In genomic region chr7:127771262-127771661, GRCm38 (mm10) we compare ENCODE assay signal across 9 mouse cellular contexts. TPM values are rescaled to one million over a fixed set of nuclear protein-coding genes. Genes with fewer than 3 reads are reported as not detected.
DNase-seq lines count a peak whose midpoint lies in the region; ATAC-seq and TF ChIP-seq lines count a peak whose summit lies in the region.
"Had no signal": no experiment of that assay in that cellular context is flagged by ENCODE, and none has a peak within 500 bp of the region (broad histone marks: within the 10 kb centered on the region; RNA-seq: fewer than 3 reads in every experiment).

No protein-coding gene starts in this region.

- peak overlapping the region; percentile 84 for H3K4me2 ChIP-seq in intestine, embryonic 14.5 days (ENCODE audit: low read length)
- no peak overlapping the region for H3K4me2 ChIP-seq in intestine, postnatal 0 days (replicated peaks; ENCODE audit: low read depth)
- peak overlapping the region; percentile 91 for H3K4me2 ChIP-seq in limb, embryonic 13.5 days (replicated peaks)

- no peak for TF ChIP-seq CTCF in intestine, postnatal 0 days (IDR thresholded peaks at IDR 0.05; ENCODE audit: low read depth)
- TF ChIP-seq CTCF in G1E (IDR thresholded peaks at IDR 0.05; ENCODE audit: low read depth, low read length), result no peak

- no peak for DNase-seq in intestine, embryonic 14.5 days (ENCODE audit: low spot score)
- peak; percentile 64 for DNase-seq in 416B (ENCODE audit: low read depth)
- no peak for DNase-seq in G1E (ENCODE audit: low spot score)
- no peak for DNase-seq in urinary bladder, postnatal 4 days (ENCODE audit: low spot score in 2 of 2)
- no peak for DNase-seq in adrenal gland, postnatal 36 days

- peaks cover 21% of the 10 kb centered on the region for H3K36me3 ChIP-seq in intestine, embryonic 14.5 days (ENCODE audit: control insufficient read depth, insufficient read depth, low read length)
- peaks cover 13% of the 10 kb centered on the region for H3K36me3 ChIP-seq in intestine, postnatal 0 days (ENCODE audit: control insufficient read depth, insufficient read depth)
- H3K36me3 ChIP-seq in G1E (replicated peaks), result peaks cover 61% of the 10 kb centered on the region
- H3K36me3 ChIP-seq in limb, embryonic 13.5 days, result peaks cover 27% of the 10 kb centered on the region

- H3K27me3 ChIP-seq in intestine, embryonic 14.5 days (replicated peaks; ENCODE audit: control insufficient read depth, insufficient read depth, low read length), result no peaks in the 10 kb centered on the region
- no peaks in the 10 kb centered on the region for H3K27me3 ChIP-seq in intestine, postnatal 0 days (replicated peaks; ENCODE audit: control insufficient read depth, insufficient read depth, low read length)
- no peaks in the 10 kb centered on the region for H3K27me3 ChIP-seq in G1E (ENCODE audit: insufficient read depth, low read length)
- no peaks in the 10 kb centered on the region for H3K27me3 ChIP-seq in limb, embryonic 13.5 days

- no peak for ATAC-seq in intestine, embryonic 14.5 days (replicated peaks; ENCODE audit: low FRiP score, low TSS enrichment, low read depth)
- no peak for ATAC-seq in intestine, postnatal 0 days
- ATAC-seq in G1E (ENCODE audit: extremely low read depth, insufficient number of reproducible peaks, low FRiP score, poor library complexity, severe bottlenecking), result no peak
- ATAC-seq in limb, embryonic 13.5 days (ENCODE audit: low FRiP score, low read depth), result no peak
- ATAC-seq in monocyte, adult 5-6 weeks (replicated peaks; ENCODE audit: insufficient number of reproducible peaks, low FRiP score, low TSS enrichment, poor library complexity, severe bottlenecking), result no peak

- H3K9ac ChIP-seq in intestine, embryonic 14.5 days (ENCODE audit: low read length), result no peak overlapping the region
- H3K9ac ChIP-seq in intestine, postnatal 0 days (ENCODE audit: low read depth, low read length), result no peak overlapping the region
- peak overlapping the region; percentile 92; the same call in 1 of the 2 replicates for H3K9ac ChIP-seq in limb, embryonic 13.5 days

- H3K4me1 ChIP-seq in intestine, embryonic 14.5 days (replicated peaks; ENCODE audit: control insufficient read depth, insufficient read depth, low read length), result peaks cover 10% of the 10 kb centered on the region
- peaks cover 3% of the 10 kb centered on the region; the same call in 1 of the 2 replicates for H3K4me1 ChIP-seq in intestine, postnatal 0 days (replicated peaks; ENCODE audit: control insufficient read depth, insufficient read depth, low read length)
- peaks cover 89% of the 10 kb centered on the region for H3K4me1 ChIP-seq in G1E (ENCODE audit: insufficient read depth, low read depth, low read length)
- peaks cover 32% of the 10 kb centered on the region for H3K4me1 ChIP-seq in limb, embryonic 13.5 days

- WGBS in intestine, embryonic 14.5 days, result 64% methylated on average over 5 of the region's 5 CpGs
- 55% methylated on average over 5 of the region's 5 CpGs for WGBS in intestine, postnatal 0 days
- WGBS in limb, embryonic 13.5 days, result 74% methylated on average over 5 of the region's 5 CpGs

- H3K4me3 ChIP-seq in intestine, embryonic 14.5 days (ENCODE audit: low read depth, low read length), result no peak overlapping the region
- no peak overlapping the region for H3K4me3 ChIP-seq in intestine, postnatal 0 days (ENCODE audit: low read depth, low read length)
- H3K4me3 ChIP-seq in G1E (ENCODE audit: low read depth, low read length), result peak overlapping the region; percentile 84; the same call in 1 of the 2 replicates
- H3K4me3 ChIP-seq in limb, embryonic 13.5 days, result peak overlapping the region; percentile 73; the same call in 1 of the 2 replicates

- H3K27ac ChIP-seq in intestine, embryonic 14.5 days (ENCODE audit: low read depth), result no peak overlapping the region
- H3K27ac ChIP-seq in intestine, postnatal 0 days (ENCODE audit: low read depth, low read length), result no peak overlapping the region
- peak overlapping the region; percentile 95; the same call in 1 of the 2 replicates for H3K27ac ChIP-seq in limb, embryonic 13.5 days

- H3K9me3 ChIP-seq in intestine, embryonic 14.5 days (ENCODE audit: control insufficient read depth, low read length), result no peaks in the 10 kb centered on the region
- H3K9me3 ChIP-seq in intestine, postnatal 0 days (ENCODE audit: control insufficient read depth), result no peaks in the 10 kb centered on the region
- no peaks in the 10 kb centered on the region for H3K9me3 ChIP-seq in G1E (replicated peaks)
- no peaks in the 10 kb centered on the region for H3K9me3 ChIP-seq in limb, embryonic 13.5 days

RNA-seq across cellular contexts. Expression of gene Orai3, which starts 1.6 kb away (rescaled TPM):
- 17.1 and 21.9 TPM in 2 replicates for polyA plus RNA-seq in intestine, embryonic 14.5 days (2014; fragmentation: Nextera tagmentation; extraction: Ambion mirVana)
- 18.7 and 21.8 TPM in 2 replicates for polyA plus RNA-seq in intestine, postnatal 0 days (2015; fragmentation: Nextera tagmentation; extraction: Ambion mirVana)
- total RNA-seq in G1E (2014; fragmentation: Nextera tagmentation) (27.4 and 27.7 TPM in 2 replicates), G1E (2017) (47.1 and 53.8 TPM in 2 replicates)
- 30.2 and 43.1 TPM in 2 replicates for polyA plus RNA-seq in G1E (2012)
- polyA plus RNA-seq in limb, embryonic 13.5 days (2015; fragmentation: Nextera tagmentation; extraction: Ambion mirVana), result 20.1 and 20.8 TPM in 2 replicates
- 31.9 to 44.5 TPM (median 35.2 TPM) in 3 replicates for total RNA-seq in monocyte, adult 5-6 weeks (2017)
- total RNA-seq in adrenal gland, postnatal 36 days (2021), result 10 to 100 TPM; 27.7 to 36.3 TPM

RNA-seq across cellular contexts. Expression of gene Setd1a, which starts 5.2 kb away (rescaled TPM):
- 25.0 and 25.6 TPM in 2 replicates for polyA plus RNA-seq in intestine, embryonic 14.5 days (2014; fragmentation: Nextera tagmentation; extraction: Ambion mirVana)
- 9.7 and 9.9 TPM in 2 replicates for polyA plus RNA-seq in intestine, postnatal 0 days (2015; fragmentation: Nextera tagmentation; extraction: Ambion mirVana)
- 104 and 115 TPM in 2 replicates for total RNA-seq in G1E (2014; fragmentation: Nextera tagmentation)
- 9.1 and 10.0 TPM in 2 replicates for total RNA-seq in G1E (2017)
- 103 and 118 TPM in 2 replicates for polyA plus RNA-seq in G1E (2012)
- 28.1 and 30.8 TPM in 2 replicates for polyA plus RNA-seq in limb, embryonic 13.5 days (2015; fragmentation: Nextera tagmentation; extraction: Ambion mirVana)
- total RNA-seq in monocyte, adult 5-6 weeks (2017), result 5.2 to 14.9 TPM (median 7.7 TPM) in 3 replicates
- total RNA-seq in adrenal gland, postnatal 36 days (2021), result 10 to 100 TPM; 36.0 TPM

RNA-seq across cellular contexts. Expression of gene Gm49388, which starts 14.1 kb away (rescaled TPM):
- 0.43 TPM in 1 of 2 replicates, not detected in the other for polyA plus RNA-seq in intestine, embryonic 14.5 days (2014; fragmentation: Nextera tagmentation; extraction: Ambion mirVana)
- polyA plus RNA-seq in intestine, postnatal 0 days (2015; fragmentation: Nextera tagmentation; extraction: Ambion mirVana), result not detected in 2 replicates
- total RNA-seq in G1E (2014; fragmentation: Nextera tagmentation), result 4.7 and 8.4 TPM in 2 replicates
- 0.23 TPM in 1 of 2 replicates, not detected in the other for total RNA-seq in G1E (2017)
- polyA plus RNA-seq in G1E (2012), result 0.12 and 1.1 TPM in 2 replicates
- polyA plus RNA-seq in limb, embryonic 13.5 days (2015; fragmentation: Nextera tagmentation; extraction: Ambion mirVana), result not detected in 2 replicates
- 0.87 to 3.2 TPM (median 2.2 TPM) in 3 replicates for total RNA-seq in monocyte, adult 5-6 weeks (2017)
- 1 to 10 TPM; 4.1 to 6.6 TPM for total RNA-seq in adrenal gland, postnatal 36 days (2021)
- polyA plus RNA-seq: gonadal fat pad, adult 2 months had no signal

RNA-seq across cellular contexts. Expression of gene Fbxl19, which starts 26.9 kb away (rescaled TPM):
- polyA plus RNA-seq in intestine, embryonic 14.5 days (2014; fragmentation: Nextera tagmentation; extraction: Ambion mirVana), result 3.3 and 4.2 TPM in 2 replicates
- polyA plus RNA-seq in intestine, postnatal 0 days (2015; fragmentation: Nextera tagmentation; extraction: Ambion mirVana), result 2.1 and 2.2 TPM in 2 replicates
- total RNA-seq in G1E (2014; fragmentation: Nextera tagmentation) (6.4 and 6.9 TPM in 2 replicates), G1E (2017) (15.1 and 18.8 TPM in 2 replicates)
- polyA plus RNA-seq in G1E (2012), result 54.4 and 58.5 TPM in 2 replicates
- 6.7 TPM in 2 replicates for polyA plus RNA-seq in limb, embryonic 13.5 days (2015; fragmentation: Nextera tagmentation; extraction: Ambion mirVana)
- 2.1 to 8.5 TPM (median 3.1 TPM) in 3 replicates for total RNA-seq in monocyte, adult 5-6 weeks (2017)
- total RNA-seq in adrenal gland, postnatal 36 days (2021), result 10 to 100 TPM; 13.1 to 13.7 TPM

RNA-seq across cellular contexts. Expression of gene Hsd3b7, which starts 29.1 kb away (rescaled TPM):
- 21.6 and 22.0 TPM in 2 replicates for polyA plus RNA-seq in intestine, embryonic 14.5 days (2014; fragmentation: Nextera tagmentation; extraction: Ambion mirVana)
- 35.2 and 37.3 TPM in 2 replicates for polyA plus RNA-seq in intestine, postnatal 0 days (2015; fragmentation: Nextera tagmentation; extraction: Ambion mirVana)
- total RNA-seq in G1E (2014; fragmentation: Nextera tagmentation) (11.2 and 17.2 TPM in 2 replicates), G1E (2017) (42.3 and 52.1 TPM in 2 replicates)
- 10.6 and 19.7 TPM in 2 replicates for polyA plus RNA-seq in G1E (2012)
- 11.2 and 11.3 TPM in 2 replicates for polyA plus RNA-seq in limb, embryonic 13.5 days (2015; fragmentation: Nextera tagmentation; extraction: Ambion mirVana)
- total RNA-seq in monocyte, adult 5-6 weeks (2017), result 8.6 to 11.1 TPM (median 9.4 TPM) in 3 replicates
- total RNA-seq in adrenal gland, postnatal 36 days (2021), result 10 to 100 TPM; 30.0 to 53.3 TPM

Comparison
In these comparisons a context has a peak if more than half of its experiments do, and no peak if none do; other contexts are left out.
1. H3K4me3 ChIP-seq: peak in G1E (single experiment) and limb, embryonic 13.5 days (single experiment); none in intestine, embryonic 14.5 days (single experiment) and intestine, postnatal 0 days (single experiment).